Mouse (Mus musculus) liver, adult 2 months (tissue): ENCODE measurements around the gene Dgke. TPM values are rescaled to one million over a fixed set of nuclear protein-coding genes. Genes with fewer than 3 reads are reported as not detected.
A peak's percentile ranks its signal among the peaks of the same experiment; 100 is the strongest.

Experiments
- DNase-seq: peaks from one replicate; pipeline ENCODE4 v3.0.0-alpha.2; 2011; ENCODE audit warnings: low read depth, low spot score; ENCODE audit errors: extremely low read depth
- H3K27ac ChIP-seq: fragments of 200-500 bp; replicated peaks from 2 replicates; pipeline ENCODE4 v1.5.1; 2012; ENCODE audit warnings: low read depth, mild to moderate bottlenecking, control low read depth, inconsistent platforms, low read length; ENCODE audit not compliant: insufficient read depth
- H3K27me3 ChIP-seq: fragments of 200-500 bp; 2 replicates; pipeline ENCODE4 v1.6.1; 2012; ENCODE audit warnings: mild to moderate bottlenecking, moderate library complexity, low read length, inconsistent platforms; ENCODE audit not compliant: control insufficient read depth, insufficient read depth
- H3K36me3 ChIP-seq: fragments of 200-500 bp; 2 replicates; pipeline ENCODE4 v1.6.1; 2012; ENCODE audit warnings: low read length, inconsistent platforms; ENCODE audit not compliant: control insufficient read depth, insufficient read depth
- H3K4me1 ChIP-seq: fragments of 200-500 bp; 2 replicates; pipeline ENCODE4 v1.6.1; 2011; ENCODE audit warnings: low read length; ENCODE audit not compliant: control insufficient read depth, insufficient read depth
- H3K4me3 ChIP-seq: fragments of 200-500 bp; 2 replicates; pipeline ENCODE4 v1.5.1; 2011; ENCODE audit warnings: low read depth, mild to moderate bottlenecking, control low read depth, low read length, moderate library complexity; ENCODE audit not compliant: insufficient read depth
- H3K79me2 ChIP-seq: fragments of 200-500 bp; 2 replicates; pipeline ENCODE4 v1.6.1; 2012; ENCODE audit warnings: inconsistent platforms, mild to moderate bottlenecking, low read length, moderate library complexity; ENCODE audit not compliant: control insufficient read depth, insufficient read depth
- H3K9ac ChIP-seq: fragments of 200-500 bp; 2 replicates; pipeline ENCODE4 v1.6.1; 2012; ENCODE audit warnings: low read depth, mild to moderate bottlenecking, control low read depth, inconsistent platforms, low read length
- CTCF ChIP-seq: fragments of 200-500 bp; IDR thresholded peaks from 2 replicates; pipeline ENCODE4 v1.5.1; 2011; ENCODE audit warnings: low read depth, low read length, control low read depth
- POLR2A ChIP-seq: fragments of 200-500 bp; IDR thresholded peaks from 2 replicates; pipeline ENCODE4 v1.6.1; 2011; ENCODE audit warnings: low read length, control low read depth; ENCODE audit not compliant: insufficient read depth; ENCODE audit errors: extremely low read depth
- WGBS: fragments of 180-500 bp; shearing (Covaris S2); methylation state at CpG from one replicate; pipeline ENCODE4 v1.1.7; 2018; 5-methylcytosine and 5-hydroxymethylcytosine counted together
- polyA plus RNA-seq: library from polyadenylated mRNA; depleted of rRNA; stranded (reverse); fragments of >200 nt; gene quantifications from 2 replicates; pipeline ENCODE4 v1.2.3, GENCODE M21; 2012
- total RNA-seq: library from RNA; depleted of rRNA; stranded (reverse); fragments of >200 nt; gene quantifications from 2 replicates; pipeline ENCODE4 v1.2.3, GENCODE M21; 2014

The Dgke gene
- total and polyA plus RNA-seq, 2 experiments, result 0.69 to 0.74 TPM

- 33% methylated on average over 5 of the region's 5 CpGs for WGBS
- Histone ChIP-seq H3K4me1 (peaks cover 25% of the 10 kb centered on the region), H3K27me3 (no peaks in the 10 kb centered on the region), H3K79me2 (peaks cover 31% of the 10 kb centered on the region; the same call in 1 of the 2 replicates), H3K4me3 (no peak overlapping the region), H3K9ac (0 out of 2 replicates have a peak overlapping the region, but pooled peaks have one; percentile 27), H3K36me3 (peaks cover 65% of the 10 kb centered on the region), H3K27ac (peak overlapping the region; percentile 91)
- TF ChIP-seq POLR2A (no peak), CTCF (no peak)
- peak; percentile 96 for DNase-seq
Observed at GRCm38 (mm10) chr11:89012241-89012640, 54.4 kb downstream of the Dgke start.

GRCm38 (mm10) chr11:89009496-89009895 is 57.2 kb downstream of the Dgke start:
- peaks cover 34% of the 10 kb centered on the region; the same call in 1 of the 2 replicates for H3K79me2 ChIP-seq
- no peak overlapping the region for H3K4me3 ChIP-seq
- H3K4me1 ChIP-seq, result peaks cover 32% of the 10 kb centered on the region
- H3K27me3 ChIP-seq, result no peaks in the 10 kb centered on the region
- 0 out of 2 replicates have a peak overlapping the region, but pooled peaks have one; percentile 1 for H3K9ac ChIP-seq
- DNase-seq, result peak; percentile 95
- 29% methylated on average over 7 of the region's 7 CpGs for WGBS
- peaks cover 59% of the 10 kb centered on the region for H3K36me3 ChIP-seq
- no peak for TF ChIP-seq POLR2A
- TF ChIP-seq CTCF, result no peak
- peak overlapping the region; percentile 75 for H3K27ac ChIP-seq

- H3K9ac ChIP-seq, result no peak overlapping the region
- no peak for TF ChIP-seq CTCF
- TF ChIP-seq POLR2A, result no peak
- peak overlapping the region; percentile 75 for H3K27ac ChIP-seq
Observed at GRCm38 (mm10) chr11:89009066-89009465, 57.6 kb downstream of the Dgke start.

GRCm38 (mm10) chr11:89007582-89007981 is 59.1 kb downstream of the Dgke start:
- no peak overlapping the region for H3K4me3 ChIP-seq
- H3K9ac ChIP-seq, result no peak overlapping the region
- peaks cover 41% of the 10 kb centered on the region for H3K36me3 ChIP-seq
- H3K27me3 ChIP-seq, result no peaks in the 10 kb centered on the region
- WGBS, result 15% methylated on average over 3 of the region's 3 CpGs
- H3K79me2 ChIP-seq, result peaks cover 36% of the 10 kb centered on the region; the same call in 1 of the 2 replicates
- H3K4me1 ChIP-seq, result peaks cover 44% of the 10 kb centered on the region
- no peak for TF ChIP-seq CTCF
- no peak for TF ChIP-seq POLR2A
- H3K27ac ChIP-seq, result peak overlapping the region; percentile 78
- DNase-seq, result peak; percentile 97

More at GRCm38 (mm10) chr11:89009066-89009465, 57.6 kb downstream of the Dgke start:
- no peak overlapping the region for H3K4me3 ChIP-seq
- H3K36me3 ChIP-seq, result peaks cover 56% of the 10 kb centered on the region
- no peaks in the 10 kb centered on the region for H3K27me3 ChIP-seq
- peaks cover 35% of the 10 kb centered on the region for H3K4me1 ChIP-seq
- WGBS, result 45% methylated on average over 9 of the region's 9 CpGs
- no peak for DNase-seq
- H3K79me2 ChIP-seq, result peaks cover 36% of the 10 kb centered on the region; the same call in 1 of the 2 replicates

- TF ChIP-seq POLR2A, result no peak
- TF ChIP-seq CTCF, result no peak
- H3K27ac ChIP-seq, result no peak overlapping the region
- peaks cover 35% of the 10 kb centered on the region; the same call in 1 of the 2 replicates for H3K79me2 ChIP-seq
- H3K4me3 ChIP-seq, result no peak overlapping the region
- peaks cover 44% of the 10 kb centered on the region for H3K4me1 ChIP-seq
- peaks cover 34% of the 10 kb centered on the region for H3K36me3 ChIP-seq
- no peak for DNase-seq
- H3K9ac ChIP-seq, result no peak overlapping the region
- H3K27me3 ChIP-seq, result no peaks in the 10 kb centered on the region
Observed at GRCm38 (mm10) chr11:89006404-89006803, 60.2 kb downstream of the Dgke start.

GRCm38 (mm10) chr11:89005473-89005872 is 61.2 kb downstream of the Dgke start:
- Histone ChIP-seq H3K36me3 (peaks cover 25% of the 10 kb centered on the region), H3K4me1 (peaks cover 48% of the 10 kb centered on the region), H3K27ac (no peak overlapping the region), H3K4me3 (no peak overlapping the region), H3K9ac (no peak overlapping the region), H3K27me3 (no peaks in the 10 kb centered on the region), H3K79me2 (peaks cover 39% of the 10 kb centered on the region; the same call in 1 of the 2 replicates)
- WGBS, result 52% methylated on average over 5 of the region's 5 CpGs
- DNase-seq, result no peak
- TF ChIP-seq POLR2A (no peak), CTCF (no peak)
